Mouse (Mus musculus): ENCODE measurements at regions not wholly inside any gene's neighbourhood (a gene's known extent, or its start where the extent isn't known, plus 50 kb on each side); places are given as distances from the start of the nearest gene placed in this dataset.

DNA sequence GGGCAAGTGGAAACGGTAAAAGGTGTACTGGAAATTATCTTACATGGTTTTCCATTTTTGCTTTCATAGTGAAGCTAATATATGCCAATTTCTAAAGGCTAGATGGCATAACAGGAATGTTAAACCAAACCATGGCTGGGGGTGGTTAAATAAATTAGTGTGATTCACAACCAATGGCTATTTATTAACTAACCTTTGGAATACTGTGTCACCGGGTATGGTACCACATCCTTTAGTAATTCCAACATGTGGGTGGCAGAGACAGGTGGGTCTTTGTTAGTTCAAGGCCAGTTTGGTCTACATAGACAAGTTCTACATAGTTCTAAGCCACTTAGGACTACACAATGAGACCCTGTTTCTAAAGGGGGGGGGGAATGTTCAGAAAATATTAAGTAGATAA lies 179.8 kb upstream of the Plxnc1 start:
- DNase-seq (ENCODE audit: low spot score), result no peak

DNA sequence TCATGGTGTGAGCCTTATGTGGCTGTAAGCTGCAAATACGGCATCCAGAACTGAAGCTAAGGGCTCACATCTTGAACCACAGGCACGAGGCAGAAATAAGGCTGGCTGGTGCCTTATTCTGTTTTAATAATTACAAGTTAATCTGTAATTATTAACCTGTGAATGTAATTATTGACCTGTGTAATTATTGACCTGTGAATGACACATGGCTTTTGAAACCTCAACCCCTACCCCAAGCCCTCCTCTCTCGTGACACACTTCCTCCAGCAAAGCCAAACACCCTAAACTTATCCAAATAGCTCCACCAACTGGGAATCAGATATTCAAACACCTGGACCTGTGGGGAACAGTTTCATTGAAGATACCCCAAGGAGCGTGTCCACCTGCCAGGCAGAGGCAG lies 175.4 kb upstream of the Plxnc1 start:
- DNase-seq (ENCODE audit: low spot score), result no peak

DNA sequence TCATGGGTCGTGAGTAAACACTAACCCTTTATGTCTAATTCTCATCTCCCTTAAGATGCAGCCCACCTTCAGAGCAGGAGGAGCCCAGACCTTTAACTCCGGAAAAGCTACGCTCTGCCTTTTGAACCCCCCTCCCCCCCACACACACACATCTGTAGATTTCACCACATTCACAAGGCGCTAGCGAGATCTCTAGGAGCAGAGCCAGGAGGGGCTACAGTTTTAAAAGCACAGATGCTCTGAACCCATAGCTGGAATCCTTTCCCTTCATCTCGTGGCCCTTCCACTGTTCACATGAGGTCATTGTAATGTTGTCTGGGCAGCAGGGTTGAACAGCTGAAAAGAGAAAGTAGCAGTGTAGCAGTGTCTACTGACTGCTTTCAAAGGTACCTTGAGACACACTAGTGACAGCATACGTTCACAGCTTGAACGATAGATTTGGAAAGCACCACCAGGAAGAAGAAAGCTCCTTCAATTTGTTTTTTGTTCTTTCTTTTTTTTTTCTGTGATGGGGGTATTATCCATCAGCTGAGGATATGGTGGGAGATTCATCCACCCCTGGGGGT lies 174.2 kb upstream of the Plxnc1 start:
- DNase-seq (ENCODE audit: low spot score), result no peak

DNA sequence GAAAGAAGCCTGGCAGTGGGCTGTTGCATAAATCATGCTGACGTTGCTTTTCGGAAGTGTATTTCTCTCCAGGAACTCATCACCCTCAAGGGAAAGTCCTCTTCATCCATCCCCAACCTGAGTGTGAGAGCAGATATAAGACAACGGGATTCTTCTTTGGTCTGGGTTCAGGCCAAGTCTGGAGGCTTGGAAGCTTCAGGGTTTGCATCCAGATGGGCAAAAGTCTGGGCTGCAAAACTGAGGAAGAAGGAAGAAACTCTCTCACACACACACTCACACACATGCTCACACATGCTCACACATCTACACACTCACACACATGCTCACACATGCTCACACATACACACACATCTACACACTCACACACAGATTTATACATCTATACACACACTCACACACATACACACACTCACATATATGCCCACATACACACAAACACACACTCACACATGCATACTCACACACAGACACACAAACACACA lies 173.1 kb upstream of the Plxnc1 start:
- DNase-seq (ENCODE audit: low spot score), result no peak

DNA sequence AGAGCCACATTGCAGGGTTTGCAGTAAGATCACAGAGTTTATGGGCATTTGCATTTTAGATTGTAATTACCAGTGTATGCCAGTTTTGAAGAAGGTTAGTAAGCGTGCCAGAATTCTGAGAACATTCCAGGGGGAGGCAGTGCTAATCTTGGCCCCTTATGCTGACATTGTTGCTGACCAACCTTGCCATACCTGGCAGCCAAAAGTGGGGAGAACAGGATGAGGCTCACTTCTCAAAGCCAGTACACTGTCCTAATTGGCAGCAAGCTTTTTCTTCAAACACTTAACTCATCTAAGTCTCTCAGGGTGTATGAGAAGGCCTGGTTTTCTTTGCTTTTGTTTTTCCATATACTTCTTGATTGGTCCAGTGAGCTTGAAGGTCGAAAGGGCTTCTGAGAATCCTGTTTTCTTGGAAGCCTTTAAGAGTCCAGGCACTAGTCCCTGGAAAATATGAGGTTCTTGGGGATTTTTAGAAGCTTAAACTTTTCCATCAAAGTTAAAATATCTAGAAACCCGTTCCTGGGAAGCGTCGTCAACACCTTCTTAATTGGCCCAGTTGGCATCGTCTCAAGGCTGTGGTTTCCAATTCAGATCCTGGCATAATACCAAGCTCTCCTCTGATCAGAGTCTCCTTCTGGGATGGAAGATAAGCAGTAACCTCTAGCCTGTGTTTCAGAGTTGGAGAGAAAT lies 172.6 kb upstream of the Plxnc1 start:
- DNase-seq (ENCODE audit: low spot score), result no peak

DNA sequence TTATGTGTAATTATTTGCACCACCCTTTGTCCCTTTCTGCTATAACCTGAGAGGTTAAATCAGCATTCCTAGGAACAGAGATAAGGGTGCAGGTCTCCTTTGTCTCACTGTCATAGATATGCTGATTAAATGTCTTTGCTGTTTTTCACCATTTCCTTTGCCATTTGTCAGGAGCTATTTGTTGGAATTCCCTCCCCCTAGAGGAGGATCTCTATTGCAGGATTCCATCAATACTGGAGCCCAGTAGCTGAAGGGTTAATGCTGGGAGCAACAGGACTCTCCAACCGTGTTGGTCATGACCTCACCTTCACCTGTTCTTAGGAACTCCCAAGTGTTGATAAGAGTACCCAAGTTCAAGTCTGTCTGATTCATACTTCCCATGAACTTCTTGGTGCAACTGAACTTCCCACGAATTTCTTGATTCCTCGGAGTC lies 172.0 kb upstream of the Plxnc1 start:
- no peak for DNase-seq (ENCODE audit: low spot score)

DNA sequence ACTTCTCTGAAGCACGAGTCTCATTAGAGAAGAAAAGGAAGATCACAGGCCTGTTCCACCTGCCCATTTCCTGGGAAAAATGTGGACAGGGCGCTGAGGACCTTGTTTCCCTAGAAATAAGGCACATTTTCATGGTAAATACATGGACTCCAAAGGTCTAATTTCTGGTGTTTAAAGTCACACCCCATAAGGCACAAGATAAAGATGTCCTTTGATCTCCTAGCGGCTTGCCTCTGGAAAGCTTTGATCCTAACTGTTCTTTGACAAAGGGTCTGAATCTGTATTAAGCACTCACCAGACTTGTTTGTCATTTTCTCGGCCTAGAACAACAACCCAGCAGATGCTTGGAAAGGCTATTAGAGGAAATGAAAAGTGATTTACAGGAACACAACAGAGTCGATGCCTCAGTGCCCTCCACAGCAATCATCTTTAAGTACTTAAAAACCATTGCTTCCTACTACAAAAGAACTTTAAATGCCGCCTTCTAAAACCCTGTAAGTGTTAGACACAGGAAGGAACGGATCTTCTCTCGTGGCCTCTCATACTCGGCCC lies 168.3 kb upstream of the Plxnc1 start:
- no peak for DNase-seq (ENCODE audit: low spot score)

DNA sequence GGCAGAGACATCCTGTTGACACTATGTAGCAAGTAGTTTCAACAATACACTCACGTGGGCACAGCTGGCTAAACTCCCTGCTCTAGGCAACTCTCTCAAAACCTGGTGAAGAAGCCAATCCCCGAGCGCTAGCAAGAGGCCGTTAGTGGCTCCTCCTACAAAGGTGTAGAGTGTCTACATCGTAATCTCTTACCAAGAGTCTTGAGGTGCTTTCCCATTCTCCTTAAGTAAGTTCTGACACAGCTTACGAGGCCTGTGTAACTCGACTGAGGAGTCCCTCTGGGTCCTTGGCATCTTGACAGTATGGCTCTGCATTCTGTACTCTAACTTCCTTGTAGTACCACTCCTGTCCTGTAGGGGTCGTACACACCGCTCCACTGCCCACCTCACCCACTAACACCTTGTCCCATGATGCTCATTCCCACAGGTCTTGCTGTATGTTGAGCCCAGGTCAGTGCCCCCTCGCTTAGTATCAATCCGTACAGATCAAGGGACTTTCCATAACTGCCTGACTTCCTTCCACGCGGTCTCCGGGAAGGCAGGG lies 167.7 kb upstream of the Plxnc1 start:
- DNase-seq (ENCODE audit: low spot score), result peak; percentile 48

DNA sequence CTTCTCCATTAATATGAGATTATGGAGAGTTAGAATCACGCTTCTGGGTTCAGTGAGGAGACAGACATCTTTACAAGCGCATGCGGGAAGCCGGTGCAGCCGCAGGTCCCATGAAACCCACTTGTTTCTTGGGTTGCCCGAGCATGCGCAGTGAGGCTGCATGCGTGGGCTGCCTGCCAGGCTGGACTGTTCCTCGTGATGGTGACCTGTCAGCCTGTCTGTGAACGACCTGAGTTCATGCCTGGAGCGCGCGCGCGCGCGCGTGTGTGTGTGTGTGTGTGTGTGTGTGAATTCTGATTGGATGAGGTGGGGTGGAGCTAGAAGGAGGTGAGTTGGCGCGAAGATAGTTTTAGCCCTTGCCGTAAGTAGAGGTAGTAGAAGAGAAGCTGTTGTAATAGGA lies 166.2 kb upstream of the Plxnc1 start:
- no peak for DNase-seq (ENCODE audit: low spot score)

DNA sequence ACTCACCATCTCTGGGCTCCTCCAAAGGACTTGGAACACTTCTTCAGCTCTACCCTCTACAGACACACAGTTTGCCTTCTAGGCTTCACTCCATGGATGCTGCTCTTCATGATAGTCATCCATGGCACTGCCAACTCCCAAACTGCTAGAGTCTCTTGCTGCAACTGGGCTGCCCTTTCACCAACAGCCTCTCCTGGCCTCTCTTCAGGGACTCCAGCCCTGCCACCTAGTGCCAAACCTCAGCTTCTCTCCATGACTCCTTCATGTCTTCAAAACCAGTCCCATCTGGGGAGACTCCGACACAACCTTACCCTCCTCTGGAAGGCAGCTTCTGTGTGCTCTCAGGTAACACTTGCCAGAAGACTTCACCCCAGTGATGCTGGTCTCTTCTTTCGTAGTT lies 164.9 kb upstream of the Plxnc1 start:
- DNase-seq (ENCODE audit: low spot score), result no peak

DNA sequence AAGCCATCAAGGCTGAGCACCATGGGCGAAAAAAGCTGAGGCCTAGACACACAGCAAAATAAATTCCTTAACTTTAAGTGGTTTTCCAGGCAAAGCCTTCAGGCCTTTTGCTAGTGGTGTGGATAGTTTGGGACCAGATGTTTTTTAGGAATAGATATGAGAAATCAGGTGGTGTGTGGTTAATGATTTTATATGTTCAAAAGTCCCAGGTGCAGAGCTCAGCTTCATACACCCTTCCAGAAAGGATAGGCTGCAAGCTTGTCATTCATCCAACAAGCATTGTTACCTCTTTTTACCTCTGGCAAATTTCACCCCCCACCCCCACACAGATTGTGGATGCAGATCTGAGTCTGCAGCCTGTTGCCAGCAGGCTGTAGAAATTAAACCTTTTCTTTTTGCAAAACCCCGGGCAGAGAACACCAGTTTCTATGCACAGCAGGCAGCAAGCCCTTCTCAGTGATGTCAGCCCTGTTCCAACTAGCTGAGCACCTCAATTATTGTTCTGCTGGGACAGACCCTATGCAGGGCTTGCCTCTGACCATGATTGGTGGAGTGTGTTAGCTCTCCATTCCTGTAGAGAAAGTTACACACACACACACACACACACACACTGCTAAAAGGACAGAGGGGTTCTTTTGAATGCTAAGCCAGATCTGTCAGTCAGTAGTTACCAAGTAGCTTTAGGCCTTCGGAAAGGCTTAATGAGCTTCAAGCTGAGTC lies 163.1 kb upstream of the Plxnc1 start:
- no peak for DNase-seq (ENCODE audit: low spot score)

DNA sequence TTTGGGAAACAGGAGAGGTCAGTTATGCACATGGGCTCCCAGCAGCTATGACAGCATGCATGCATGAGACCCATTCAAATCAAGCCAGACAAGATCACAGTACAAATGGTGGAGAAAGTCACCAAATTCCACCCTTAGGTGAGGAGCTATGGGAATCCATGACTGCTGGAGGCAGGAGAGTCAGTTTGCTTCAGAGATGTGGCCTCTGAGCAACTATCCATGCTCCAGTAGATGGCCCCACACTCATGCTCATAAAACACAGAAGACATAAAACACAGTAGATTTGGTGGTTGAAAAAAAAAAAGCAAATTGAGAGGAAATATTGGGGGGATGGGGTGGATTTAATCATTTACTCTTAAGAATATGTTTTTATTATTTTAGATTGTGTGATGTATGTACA lies 159.2 kb upstream of the Plxnc1 start:
- DNase-seq (ENCODE audit: low spot score), result no peak

DNA sequence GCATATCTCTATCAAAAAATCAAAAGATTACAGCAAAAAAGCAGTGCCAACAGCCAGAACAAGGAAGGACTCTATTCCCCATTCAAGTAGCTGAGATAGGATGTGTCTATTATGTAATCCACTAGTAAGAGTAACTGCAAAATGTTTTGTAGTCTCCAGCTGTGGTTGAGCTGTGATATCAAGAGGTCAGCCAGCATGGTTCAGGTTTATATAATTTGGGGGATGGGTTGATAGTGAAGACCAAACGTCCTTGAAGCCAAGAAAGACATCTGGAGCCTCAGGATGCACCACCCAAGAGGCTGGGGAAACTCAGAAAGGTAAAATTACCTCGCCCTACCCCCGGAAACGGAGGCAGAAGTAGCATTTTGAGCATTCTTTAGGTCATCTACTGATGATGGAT lies 158.3 kb upstream of the Plxnc1 start:
- DNase-seq (ENCODE audit: low spot score), result no peak

DNA sequence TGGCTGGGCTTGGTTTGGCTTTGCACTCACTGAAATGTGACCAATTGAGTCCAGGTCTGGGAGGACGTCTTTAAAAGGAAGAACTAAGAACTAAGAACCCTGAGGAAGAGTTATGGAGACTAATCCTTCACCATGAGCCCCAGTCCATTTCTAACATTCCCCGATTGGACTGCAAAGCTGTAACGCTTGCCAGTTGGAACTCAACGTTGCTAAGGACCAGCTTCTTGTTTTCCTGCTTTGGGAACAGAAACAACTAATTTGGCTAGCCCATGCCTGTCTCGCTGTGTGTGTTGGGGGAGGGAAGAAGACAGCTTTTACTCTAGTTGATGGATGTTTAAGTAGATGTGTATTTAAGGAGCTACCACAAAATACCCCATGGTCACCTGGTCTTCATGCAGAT lies 155.3 kb upstream of the Plxnc1 start:
- DNase-seq (ENCODE audit: low spot score), result no peak

DNA sequence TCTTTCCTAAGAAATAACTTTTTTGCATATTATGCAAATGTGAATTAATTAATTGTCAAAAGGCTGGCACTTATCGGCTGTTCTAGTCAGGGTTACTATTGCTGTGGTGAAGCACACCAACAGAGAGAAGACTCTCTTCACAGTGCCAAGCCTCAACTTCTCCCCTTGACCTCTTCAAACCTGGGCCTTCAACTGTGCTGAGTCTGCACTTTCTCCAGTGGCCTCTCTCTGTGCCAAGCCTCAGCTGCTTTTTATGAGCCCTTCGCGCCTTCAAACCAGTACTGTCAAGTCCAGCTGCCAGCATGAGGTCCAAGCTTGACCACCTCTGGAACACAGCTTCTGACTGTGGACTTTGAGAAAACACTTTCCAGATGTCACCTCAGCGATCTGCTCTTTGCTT lies 151.2 kb upstream of the Plxnc1 start:
- no peak for DNase-seq (ENCODE audit: low spot score)

DNA sequence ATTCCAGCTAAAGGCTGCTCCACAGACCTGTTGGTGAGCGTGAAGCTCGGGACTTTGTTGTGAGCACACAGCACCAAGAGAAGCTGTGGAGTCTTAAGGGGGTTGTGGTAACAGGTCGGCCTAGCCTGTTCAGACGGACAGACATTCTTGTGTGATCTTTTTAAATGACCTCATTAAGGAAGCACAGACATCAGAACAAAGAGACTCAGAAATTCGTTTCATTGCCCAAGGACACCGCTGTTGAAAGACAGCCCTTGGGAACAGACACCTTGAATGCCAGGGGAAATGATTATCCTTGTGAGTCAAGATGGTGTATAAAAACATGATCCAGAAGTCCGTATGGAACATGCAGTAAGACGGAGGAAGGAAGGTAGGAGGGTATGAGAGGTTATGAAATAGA lies 150.1 kb upstream of the Plxnc1 start:
- DNase-seq (ENCODE audit: low spot score), result no peak

DNA sequence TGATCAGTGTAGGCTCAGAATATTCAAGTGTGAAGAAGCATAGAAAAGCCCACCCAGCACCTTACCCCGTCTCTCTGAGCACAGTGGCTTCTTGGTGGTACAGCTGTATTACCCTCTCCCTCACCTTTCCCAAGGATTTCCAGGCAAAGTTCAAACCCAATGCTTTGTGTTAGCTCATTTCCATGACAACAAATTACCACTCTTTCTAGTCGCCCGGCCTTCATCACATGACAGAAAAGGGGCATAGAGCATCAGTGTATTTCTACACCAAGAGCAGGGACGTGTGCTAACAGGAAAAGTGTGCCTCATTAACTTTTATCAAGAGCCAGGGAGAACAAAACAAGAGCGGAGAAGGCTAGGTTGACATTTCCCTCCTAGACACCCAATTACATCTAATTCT lies 148.6 kb upstream of the Plxnc1 start:
- DNase-seq (ENCODE audit: low spot score), result no peak

DNA sequence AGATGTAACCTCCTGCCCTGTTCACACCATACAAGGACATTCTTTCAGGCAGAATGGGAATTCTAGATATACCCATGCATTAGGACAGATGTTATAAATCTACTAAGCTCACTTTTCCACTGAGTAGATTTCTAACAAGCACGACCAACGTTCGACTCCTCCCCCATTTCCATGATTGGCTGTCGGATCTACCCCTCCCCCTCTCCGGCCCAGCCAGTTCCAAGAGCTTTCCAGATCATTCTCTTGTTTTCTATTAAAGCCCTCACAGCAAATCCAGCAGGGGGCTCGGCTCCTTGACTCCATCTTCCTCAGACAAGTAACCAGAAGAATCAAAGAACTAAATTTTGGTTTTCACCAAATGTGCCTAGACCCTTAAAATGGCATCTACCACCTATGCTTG lies 146.5 kb upstream of the Plxnc1 start:
- DNase-seq (ENCODE audit: low spot score), result no peak

DNA sequence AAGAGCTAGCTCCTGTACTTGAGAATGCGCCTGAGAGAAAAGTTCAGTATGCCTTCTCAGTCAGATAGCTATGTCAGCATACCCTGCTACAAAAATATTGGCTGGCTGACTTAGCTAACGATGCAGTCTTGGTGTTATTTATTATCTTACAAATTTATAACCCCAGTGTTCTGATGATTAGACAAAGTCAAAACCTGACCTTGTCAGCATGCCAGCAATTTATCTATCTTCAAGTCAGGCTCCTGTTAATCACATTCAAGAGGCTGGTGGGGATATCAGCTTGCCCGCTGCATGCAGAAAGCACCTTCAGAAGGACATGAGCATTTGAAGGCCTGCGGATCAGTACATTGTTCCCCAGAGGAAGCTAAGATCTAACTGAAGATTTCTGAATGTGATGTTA lies 146.0 kb upstream of the Plxnc1 start:
- DNase-seq (ENCODE audit: low spot score), result no peak

DNA sequence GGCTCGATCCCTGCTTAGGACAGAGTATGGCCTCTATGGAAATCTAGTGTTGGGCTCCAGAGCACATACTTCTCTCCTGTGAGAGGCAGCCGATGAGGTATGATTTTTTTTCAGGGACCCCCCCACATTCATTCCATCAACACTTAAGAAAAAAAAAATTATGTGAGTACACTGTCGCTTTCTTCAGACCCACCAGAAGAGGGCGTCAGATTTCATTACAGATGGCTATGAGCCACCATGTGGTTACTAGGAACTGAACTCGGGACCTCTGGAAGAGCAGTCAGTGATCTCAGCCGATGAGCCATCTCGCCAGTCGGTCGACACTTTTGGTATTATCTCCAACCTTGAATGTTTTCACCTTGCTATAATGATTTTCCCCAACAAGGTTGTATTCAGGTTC lies 145.4 kb upstream of the Plxnc1 start:
- DNase-seq (ENCODE audit: low spot score), result no peak

DNA sequence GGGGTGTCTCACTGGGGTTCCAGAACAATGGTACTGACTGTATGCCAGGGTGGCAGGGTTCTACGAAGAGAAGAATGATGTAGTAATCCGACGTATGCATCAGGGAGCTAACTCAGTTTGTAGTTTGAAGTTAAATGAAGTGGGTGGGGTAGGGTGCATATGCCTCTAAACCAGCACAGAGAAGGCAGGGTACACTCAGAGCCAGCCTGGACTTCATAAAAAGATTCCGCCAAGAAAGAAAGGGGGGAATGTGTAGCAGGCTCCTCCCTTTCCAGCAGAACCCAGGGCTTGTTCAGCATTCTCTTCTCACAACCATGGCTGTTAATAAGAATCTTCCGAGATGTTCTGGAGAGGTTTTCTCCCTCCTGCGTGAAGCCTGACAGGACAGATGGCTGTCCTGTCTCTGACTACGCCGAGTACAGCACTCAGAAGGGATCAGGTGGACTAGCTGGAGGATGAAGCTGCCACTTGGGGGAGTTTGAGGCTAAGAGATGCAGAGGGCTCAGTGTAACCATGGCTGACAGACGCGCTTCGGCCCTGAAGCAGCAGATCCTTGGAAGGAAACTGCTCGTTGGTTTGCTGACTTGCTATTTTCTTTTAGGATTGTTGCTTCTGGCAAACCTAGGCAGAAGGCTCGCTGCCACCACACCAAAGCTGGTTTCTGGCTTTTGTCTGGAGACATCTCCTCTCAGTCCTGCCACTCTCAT lies 143.4 kb upstream of the Plxnc1 start:
- peak; percentile 70 for DNase-seq (ENCODE audit: low spot score)

DNA sequence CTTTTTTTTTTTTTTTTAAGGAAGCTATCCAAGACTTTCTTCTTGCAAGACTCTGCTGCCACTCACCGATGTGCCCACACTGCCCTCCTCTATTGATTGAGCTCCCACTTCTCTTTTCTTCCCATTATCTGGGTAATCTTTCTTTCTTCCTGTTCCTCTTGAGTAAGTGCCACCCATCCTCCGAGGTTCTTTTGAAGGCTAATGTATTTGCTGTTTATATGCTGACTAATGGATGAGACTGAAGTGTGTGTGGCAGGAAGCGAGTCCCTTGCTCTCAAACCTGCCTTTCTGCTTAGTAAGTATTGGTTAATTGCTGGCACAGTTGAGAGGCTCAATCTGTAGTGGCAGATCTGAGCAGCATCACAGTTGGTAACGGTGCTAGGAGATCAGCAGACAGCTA lies 142.1 kb upstream of the Plxnc1 start:
- no peak for DNase-seq (ENCODE audit: low spot score)

All from testis, postnatal 10 days (tissue).